Mouse (Mus musculus) midbrain, embryonic 11.5 days (tissue): ENCODE results near the gene Atp2b2. TPM values are rescaled to one million over a fixed set of nuclear protein-coding genes. Genes with fewer than 3 reads are reported as not detected.

Experiments used
- ATAC-seq: fragments of 200-750 bp; cut with Nextera tagmentation; 2 replicates; pipeline ENCODE4 v1.8.0; 2017; ENCODE audit warnings: moderate TSS enrichment, moderate library complexity; ENCODE audit not compliant: low FRiP score
- DNase-seq: peaks from one replicate; pipeline ENCODE4 v3.0.0; 2015; ENCODE audit warnings: low spot score; ENCODE audit errors: missing footprints
- H3K27ac ChIP-seq: fragments of 300-500 bp; sonication (generic); 2 replicates; pipeline ENCODE4 v1.5.1; 2014; ENCODE audit warnings: low read depth, low read length
- H3K27me3 ChIP-seq: fragments of 300-500 bp; sonication (generic); 2 replicates; pipeline ENCODE4 v1.6.1; 2014; ENCODE audit warnings: mild to moderate bottlenecking, low read length, moderate library complexity, mixed read lengths; ENCODE audit not compliant: control insufficient read depth, insufficient read depth
- H3K36me3 ChIP-seq: fragments of 300-500 bp; sonication (generic); 2 replicates; pipeline ENCODE4 v1.6.1; 2014; ENCODE audit warnings: mild to moderate bottlenecking, low read length, moderate library complexity, mixed read lengths; ENCODE audit not compliant: control insufficient read depth, insufficient read depth
- H3K4me1 ChIP-seq: fragments of 300-500 bp; sonication (generic); 2 replicates; pipeline ENCODE4 v1.6.1; 2014; ENCODE audit warnings: low read length; ENCODE audit not compliant: control insufficient read depth, insufficient read depth
- H3K4me2 ChIP-seq: fragments of 300-500 bp; sonication (generic); 2 replicates; pipeline ENCODE4 v1.6.1; 2014; ENCODE audit warnings: mild to moderate bottlenecking, moderate library complexity
- H3K4me3 ChIP-seq: fragments of 300-500 bp; sonication (generic); 2 replicates; pipeline ENCODE4 v1.5.1; 2014; ENCODE audit warnings: low read depth, low read length
- H3K9ac ChIP-seq: fragments of 300-500 bp; sonication (generic); 2 replicates; pipeline ENCODE4 v1.6.1; 2014; ENCODE audit warnings: low read length
- H3K9me3 ChIP-seq: fragments of 300-500 bp; sonication (generic); 2 replicates; pipeline ENCODE4 v1.6.1; 2016; ENCODE audit warnings: low read length; ENCODE audit not compliant: control insufficient read depth
- WGBS: fragments of 180-500 bp; shearing (Covaris S2); extraction: QIAGEN DNeasy Blood & Tissue Kit; methylation state at CpG from one replicate; pipeline ENCODE4 v1.1.7; 2014; 5-methylcytosine and 5-hydroxymethylcytosine counted together
- polyA plus RNA-seq: library from polyadenylated mRNA; unstranded; fragments of >200 nt; fragmentation: Nextera tagmentation; extraction: Ambion mirVana; gene quantifications from 2 replicates; pipeline ENCODE4 v1.2.1, GENCODE M21; 2014

Gene Atp2b2
- 1.7 TPM in 2 replicates for polyA plus RNA-seq

- Histone ChIP-seq H3K27me3 (peaks cover 26% of the 10 kb centered on the region), H3K4me1 (peaks cover 2% of the 10 kb centered on the region; the same call in 1 of the 2 replicates), H3K4me2 (peak within 1 kb of the TSS; percentile 100), H3K27ac (no peak within 1 kb of the TSS), H3K9me3 (no peaks in the 10 kb centered on the region), H3K9ac (peak within 1 kb of the TSS; percentile 58), H3K36me3 (no peaks in the 10 kb centered on the region), H3K4me3 (peak within 1 kb of the TSS; percentile 52)
- no peak for ATAC-seq
- no peak for DNase-seq
- 30% methylated on average over 12 of the region's 12 CpGs for WGBS
Observed at GRCm38 (mm10) chr6:114042332-114042731, at the start of gene Atp2b2. Gene Atp2b2 (minus strand): TSS chr6:114042613.

GRCm38 (mm10) chr6:114089626-114090025 is 47.2 kb upstream of the Atp2b2 start:
- no peaks in the 10 kb centered on the region for H3K36me3 ChIP-seq
- no peaks in the 10 kb centered on the region for H3K9me3 ChIP-seq
- no peak overlapping the region for H3K9ac ChIP-seq
- no peak overlapping the region for H3K27ac ChIP-seq
- H3K4me3 ChIP-seq, result no peak overlapping the region
- no peaks in the 10 kb centered on the region; the same call in 1 of the 2 replicates for H3K27me3 ChIP-seq
- WGBS, result 19% methylated on average over 5 of the region's 5 CpGs
- ATAC-seq (0 out of 2 replicates have a peak, but pooled peaks have one; percentile 28), DNase-seq (peak; percentile 99)
- H3K4me1 ChIP-seq, result 0 out of 2 replicates have a peak, but pooled peaks cover 5% of the 10 kb centered on the region
- H3K4me2 ChIP-seq, result no peak overlapping the region

- DNase-seq (peak; percentile 86), ATAC-seq (no peak)
- H3K4me2 ChIP-seq, result no peak overlapping the region
- 28% methylated on average over 7 of the region's 7 CpGs for WGBS
- H3K27me3 ChIP-seq, result no peaks in the 10 kb centered on the region; the same call in 1 of the 2 replicates
- no peak overlapping the region for H3K4me3 ChIP-seq
- no peaks in the 10 kb centered on the region for H3K36me3 ChIP-seq
- 0 out of 2 replicates have a peak, but pooled peaks cover 2% of the 10 kb centered on the region for H3K4me1 ChIP-seq
- no peak overlapping the region for H3K9ac ChIP-seq
- no peaks in the 10 kb centered on the region for H3K9me3 ChIP-seq
- H3K27ac ChIP-seq, result no peak overlapping the region
Observed at GRCm38 (mm10) chr6:114087106-114087505, 44.7 kb upstream of the Atp2b2 start.

- ATAC-seq (no peak), DNase-seq (no peak)
- Histone ChIP-seq H3K4me3 (no peak overlapping the region), H3K4me2 (no peak overlapping the region), H3K27ac (no peak overlapping the region), H3K9ac (no peak overlapping the region), H3K36me3 (no peaks in the 10 kb centered on the region), H3K9me3 (no peaks in the 10 kb centered on the region), H3K27me3 (no peaks in the 10 kb centered on the region), H3K4me1 (no peaks in the 10 kb centered on the region)
Observed at GRCm38 (mm10) chr6:114078556-114078955, 36.1 kb upstream of the Atp2b2 start.

GRCm38 (mm10) chr6:114076560-114076959 is 34.1 kb upstream of the Atp2b2 start:
- H3K36me3 ChIP-seq, result no peaks in the 10 kb centered on the region
- H3K4me2 ChIP-seq, result no peak overlapping the region
- H3K4me1 ChIP-seq, result no peaks in the 10 kb centered on the region
- ATAC-seq (no peak), DNase-seq (no peak)
- H3K9me3 ChIP-seq, result no peaks in the 10 kb centered on the region
- WGBS, result 64% methylated on average over 3 of the region's 3 CpGs
- H3K27ac ChIP-seq, result no peak overlapping the region
- no peak overlapping the region for H3K4me3 ChIP-seq
- no peak overlapping the region for H3K9ac ChIP-seq
- no peaks in the 10 kb centered on the region for H3K27me3 ChIP-seq

GRCm38 (mm10) chr6:114076061-114076460 is 33.6 kb upstream of the Atp2b2 start:
- H3K9me3 ChIP-seq, result no peaks in the 10 kb centered on the region
- no peak overlapping the region for H3K4me3 ChIP-seq
- no peaks in the 10 kb centered on the region for H3K4me1 ChIP-seq
- no peak overlapping the region for H3K27ac ChIP-seq
- ATAC-seq (no peak), DNase-seq (no peak)
- WGBS, result 64% methylated on average over 5 of the region's 5 CpGs
- H3K36me3 ChIP-seq, result no peaks in the 10 kb centered on the region
- no peak overlapping the region for H3K9ac ChIP-seq
- H3K4me2 ChIP-seq, result no peak overlapping the region
- H3K27me3 ChIP-seq, result no peaks in the 10 kb centered on the region

GRCm38 (mm10) chr6:114074929-114075328 is 32.5 kb upstream of the Atp2b2 start:
- WGBS, result 60% methylated on average over 10 of the region's 10 CpGs
- no peak for ATAC-seq

GRCm38 (mm10) chr6:114074256-114074655 is 31.8 kb upstream of the Atp2b2 start:
- 50% methylated on average over 1 of the region's 1 CpGs for WGBS
- no peaks in the 10 kb centered on the region for H3K9me3 ChIP-seq
- H3K4me2 ChIP-seq, result no peak overlapping the region
- no peak overlapping the region for H3K27ac ChIP-seq
- H3K4me3 ChIP-seq, result no peak overlapping the region
- DNase-seq (no peak), ATAC-seq (no peak)
- H3K36me3 ChIP-seq, result no peaks in the 10 kb centered on the region
- no peaks in the 10 kb centered on the region for H3K27me3 ChIP-seq
- no peak overlapping the region for H3K9ac ChIP-seq
- H3K4me1 ChIP-seq, result no peaks in the 10 kb centered on the region

More at GRCm38 (mm10) chr6:114074929-114075328, 32.5 kb upstream of the Atp2b2 start:
- no peaks in the 10 kb centered on the region for H3K4me1 ChIP-seq
- H3K36me3 ChIP-seq, result no peaks in the 10 kb centered on the region
- DNase-seq, result no peak
- no peak overlapping the region for H3K4me3 ChIP-seq
- no peak overlapping the region for H3K9ac ChIP-seq
- H3K9me3 ChIP-seq, result no peaks in the 10 kb centered on the region
- H3K27ac ChIP-seq, result no peak overlapping the region
- no peak overlapping the region for H3K4me2 ChIP-seq
- no peaks in the 10 kb centered on the region for H3K27me3 ChIP-seq

- Histone ChIP-seq H3K4me3 (no peak overlapping the region), H3K36me3 (no peaks in the 10 kb centered on the region), H3K27me3 (no peaks in the 10 kb centered on the region), H3K9me3 (no peaks in the 10 kb centered on the region), H3K4me2 (no peak overlapping the region), H3K27ac (no peak overlapping the region), H3K9ac (no peak overlapping the region), H3K4me1 (no peaks in the 10 kb centered on the region)
- WGBS, result 11% methylated on average over 4 of the region's 4 CpGs
- peak; percentile 96 for DNase-seq
- ATAC-seq, result no peak
Observed at GRCm38 (mm10) chr6:114071564-114071963, 29.2 kb upstream of the Atp2b2 start.
